Mouse (Mus musculus): ENCODE measurements around the gene Pgam1. TPM values are rescaled to one million over a fixed set of nuclear protein-coding genes. Genes with fewer than 3 reads are reported as not detected.
"Not testable (repeated sequence)": the region's sequence is repeated elsewhere in the genome, so short reads cannot be mapped to it uniquely, and the experiment has no call there.

Pgam1 gene
- polyA plus RNA-seq, 1 experiment from 2014 or later = 488 TPM

- Histone ChIP-seq H3K4me1 (replicated peaks; ENCODE audit: insufficient read depth, low read length) (no peaks in the 10 kb centered on the region), H3K4me3 (replicated peaks; ENCODE audit: low read depth, low read length) (no peak overlapping the region), H3K9me3 (replicated peaks; ENCODE audit: low read length) (no peaks in the 10 kb centered on the region), H3K27ac (peak overlapping the region; percentile 25; the same call in 1 of the 2 replicates), H3K9ac (ENCODE audit: low read depth, low read length) (0 out of 2 replicates have a peak overlapping the region, but pooled peaks have one; percentile 19), H3K36me3 (ENCODE audit: insufficient read depth, low read length) (no peaks in the 10 kb centered on the region), H3K27me3 (ENCODE audit: insufficient read depth, low read length) (no peaks in the 10 kb centered on the region), H3K4me2 (ENCODE audit: low read length) (no peak overlapping the region)
- ATAC-seq (replicated peaks; ENCODE audit: low FRiP score, low read depth) (no peak), DNase-seq (ENCODE audit: low spot score) (peak; percentile 43)
- WGBS = 46% methylated on average over 8 of the region's 8 CpGs
- no peak; the same call in 1 of the 2 replicates for TF ChIP-seq CTCF (IDR thresholded peaks at IDR 0.05; ENCODE audit: low read depth)
Observed at GRCm38 (mm10) chr19:41907079-41907760, 4.5 kb upstream of the Pgam1 start.

- no peak for TF ChIP-seq CTCF (IDR thresholded peaks at IDR 0.05; ENCODE audit: low read depth)
- 75% methylated on average over 3 of the region's 3 CpGs for WGBS
- H3K4me1 ChIP-seq (replicated peaks; ENCODE audit: insufficient read depth, low read length) = peaks cover 10% of the 10 kb centered on the region
- H3K27ac ChIP-seq = no peak overlapping the region
- no peak for DNase-seq (ENCODE audit: low spot score)
- no peaks in the 10 kb centered on the region for H3K27me3 ChIP-seq (ENCODE audit: insufficient read depth, low read length)
- H3K4me2 ChIP-seq (ENCODE audit: low read length) = no peak overlapping the region
- no peak for ATAC-seq (replicated peaks; ENCODE audit: low FRiP score, low read depth)
- no peak overlapping the region for H3K4me3 ChIP-seq (replicated peaks; ENCODE audit: low read depth, low read length)
- no peak overlapping the region for H3K9ac ChIP-seq (ENCODE audit: low read depth, low read length)
- no peaks in the 10 kb centered on the region for H3K9me3 ChIP-seq (replicated peaks; ENCODE audit: low read length)
- no peaks in the 10 kb centered on the region for H3K36me3 ChIP-seq (ENCODE audit: insufficient read depth, low read length)
Observed at GRCm38 (mm10) chr19:41908736-41909135, 3.0 kb upstream of the Pgam1 start.

DNA sequence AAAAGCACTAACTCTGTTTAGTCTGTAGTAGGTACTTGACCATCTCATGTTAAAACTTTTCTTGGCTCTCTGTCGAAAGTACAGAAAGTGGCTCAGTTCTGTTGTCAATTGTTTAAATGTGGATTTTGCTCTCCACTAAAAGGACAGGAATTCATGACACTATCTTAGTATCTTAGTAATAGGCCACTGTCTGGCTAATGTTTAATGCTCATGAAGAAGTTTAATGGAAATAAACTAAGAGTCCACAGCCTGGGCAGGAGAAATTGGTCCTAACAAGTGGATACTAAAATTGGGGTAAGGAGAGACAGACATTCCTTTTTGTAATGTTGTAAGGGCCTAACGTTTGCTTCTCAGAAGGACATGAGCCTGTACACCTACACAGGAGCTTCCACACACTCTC, 1.3 kb upstream of the Pgam1 start:
- Histone ChIP-seq H3K36me3 (ENCODE audit: insufficient read depth, low read length) (0 out of 2 replicates have a peak, but pooled peaks cover 4% of the 10 kb centered on the region), H3K4me1 (replicated peaks; ENCODE audit: insufficient read depth, low read length) (peaks cover 17% of the 10 kb centered on the region), H3K9ac (ENCODE audit: low read depth, low read length) (no peak overlapping the region), H3K27me3 (ENCODE audit: insufficient read depth, low read length) (no peaks in the 10 kb centered on the region), H3K27ac (0 out of 2 replicates have a peak overlapping the region, but pooled peaks have one; percentile 4), H3K9me3 (replicated peaks; ENCODE audit: low read length) (no peaks in the 10 kb centered on the region), H3K4me3 (replicated peaks; ENCODE audit: low read depth, low read length) (no peak overlapping the region), H3K4me2 (ENCODE audit: low read length) (no peak overlapping the region)
- no peak for TF ChIP-seq CTCF (IDR thresholded peaks at IDR 0.05; ENCODE audit: low read depth)
- WGBS = 84% methylated on average over 2 of the region's 2 CpGs
- ATAC-seq (replicated peaks; ENCODE audit: low FRiP score, low read depth) (no peak), DNase-seq (ENCODE audit: low spot score) (no peak)

GRCm38 (mm10) chr19:41912121-41913080, 678 bp downstream of the Pgam1 start:
- Histone ChIP-seq H3K36me3 (ENCODE audit: insufficient read depth, low read length) (peaks cover 20% of the 10 kb centered on the region), H3K27me3 (ENCODE audit: insufficient read depth, low read length) (no peaks in the 10 kb centered on the region), H3K9ac (ENCODE audit: low read depth, low read length) (peak overlapping the region; percentile 68), H3K4me2 (ENCODE audit: low read length) (peak overlapping the region; percentile 88), H3K4me3 (replicated peaks; ENCODE audit: low read depth, low read length) (peak overlapping the region; percentile 82), H3K9me3 (replicated peaks; ENCODE audit: low read length) (no peaks in the 10 kb centered on the region), H3K27ac (peak overlapping the region; percentile 42), H3K4me1 (replicated peaks; ENCODE audit: insufficient read depth, low read length) (peaks cover 17% of the 10 kb centered on the region)
- TF ChIP-seq CTCF (IDR thresholded peaks at IDR 0.05; ENCODE audit: low read depth) = no peak
- WGBS = under 1% methylated on average over 53 of the region's 53 CpGs
- ATAC-seq (replicated peaks; ENCODE audit: low FRiP score, low read depth) (peak; percentile 18), DNase-seq (ENCODE audit: low spot score) (peak; percentile 50)

GRCm38 (mm10) chr19:41913774-41914591, 2.3 kb downstream of the Pgam1 start:
- Histone ChIP-seq H3K4me1 (replicated peaks; ENCODE audit: insufficient read depth, low read length) (peaks cover 17% of the 10 kb centered on the region), H3K27ac (peak overlapping the region; percentile 13; the same call in 1 of the 2 replicates), H3K27me3 (ENCODE audit: insufficient read depth, low read length) (no peaks in the 10 kb centered on the region), H3K4me2 (ENCODE audit: low read length) (peak overlapping the region; percentile 88), H3K9ac (ENCODE audit: low read depth, low read length) (peak overlapping the region; percentile 68; the same call in 1 of the 2 replicates), H3K36me3 (ENCODE audit: insufficient read depth, low read length) (peaks cover 25% of the 10 kb centered on the region), H3K9me3 (replicated peaks; ENCODE audit: low read length) (no peaks in the 10 kb centered on the region), H3K4me3 (replicated peaks; ENCODE audit: low read depth, low read length) (peak overlapping the region; percentile 82)
- WGBS = 34% methylated on average over 6 of the region's 6 CpGs
- ATAC-seq (replicated peaks; ENCODE audit: low FRiP score, low read depth) (no peak), DNase-seq (ENCODE audit: low spot score) (no peak)
- no peak for TF ChIP-seq CTCF (IDR thresholded peaks at IDR 0.05; ENCODE audit: low read depth)

DNA sequence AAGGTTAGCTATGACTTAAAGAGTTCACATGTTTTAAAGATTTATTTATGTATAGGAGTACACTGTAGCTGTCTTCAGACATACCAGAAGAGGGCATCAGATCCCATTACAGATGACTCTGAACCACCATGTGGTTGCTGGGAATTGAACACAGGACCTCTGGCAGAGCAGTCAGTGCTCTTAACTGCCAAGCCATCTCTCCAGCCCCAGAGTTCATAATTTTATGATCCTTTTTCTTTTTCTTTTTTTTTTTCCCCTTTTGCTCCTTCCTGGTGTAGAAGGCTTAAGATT, 2.8 kb downstream of the Pgam1 start:
- H3K4me1 ChIP-seq (replicated peaks; ENCODE audit: insufficient read depth, low read length) = peaks cover 17% of the 10 kb centered on the region
- peaks cover 31% of the 10 kb centered on the region for H3K36me3 ChIP-seq (ENCODE audit: insufficient read depth, low read length)
- DNase-seq (ENCODE audit: low spot score); H3K9ac ChIP-seq (ENCODE audit: low read depth, low read length); H3K27ac ChIP-seq; H3K27me3 ChIP-seq (ENCODE audit: insufficient read depth, low read length); H3K9me3 ChIP-seq (replicated peaks; ENCODE audit: low read length); H3K4me3 ChIP-seq (replicated peaks; ENCODE audit: low read depth, low read length); ATAC-seq (replicated peaks; ENCODE audit: low FRiP score, low read depth): not testable (repeated sequence)
- peak overlapping the region; percentile 88; the same call in 1 of the 2 replicates for H3K4me2 ChIP-seq (ENCODE audit: low read length)
- peak; percentile 17; the same call in 1 of the 2 replicates for TF ChIP-seq CTCF (IDR thresholded peaks at IDR 0.05; ENCODE audit: low read depth)
